Mouse (Mus musculus): ENCODE data around the gene Tomm20.

- TF ChIP-seq CTCF (IDR thresholded peaks at IDR 0.05; ENCODE audit: low read depth, low read length) (no peak), POLR2A (IDR thresholded peaks at IDR 0.05; ENCODE audit: extremely low read depth, insufficient read depth, low read length) (no peak)
Observed at GRCm38 (mm10) chr8:126908805-126909204, 36.8 kb downstream of the Tomm20 start.
